Mouse (Mus musculus): ENCODE data around the gene Fem1a. TPM values are rescaled to one million over a fixed set of nuclear protein-coding genes. Genes with fewer than 3 reads are reported as not detected.
"Not testable (repeated sequence)": the region's sequence is repeated elsewhere in the genome, so short reads cannot be mapped to it uniquely, and the experiment has no call there.

The Fem1a gene
- polyA plus RNA-seq, 1 experiment from 2014 or later = 15.3 TPM

DNA sequence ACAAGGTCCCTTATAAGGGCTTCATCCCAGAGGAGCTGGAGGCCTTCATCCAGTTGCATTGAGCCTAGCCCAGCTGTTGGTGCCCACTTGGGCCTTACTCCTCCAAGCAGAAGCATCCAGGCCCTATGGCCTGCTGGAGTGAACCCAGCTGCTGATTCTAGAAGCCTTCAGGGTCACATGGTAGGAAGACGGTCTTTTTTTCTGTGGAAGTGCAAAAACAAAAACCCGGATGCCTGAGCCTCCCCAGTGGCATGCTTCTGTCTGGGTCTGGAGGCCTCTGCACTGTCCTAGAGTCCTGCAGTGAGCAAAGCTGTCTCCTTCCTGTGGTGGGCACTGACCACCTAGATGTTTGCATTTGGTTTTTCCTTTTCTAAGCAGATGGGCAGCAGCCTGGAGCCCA lies 2.2 kb downstream of the Fem1a start:
- not testable (repeated sequence) for H3K27me3 ChIP-seq (replicated peaks; ENCODE audit: control insufficient read depth, insufficient read depth, low read length); H3K9ac ChIP-seq (ENCODE audit: low read length); H3K9me3 ChIP-seq (ENCODE audit: control insufficient read depth, low read length); H3K27ac ChIP-seq (ENCODE audit: low read depth); H3K4me3 ChIP-seq (ENCODE audit: low read depth, low read length); DNase-seq (ENCODE audit: low spot score); ATAC-seq (replicated peaks; ENCODE audit: low FRiP score, low TSS enrichment, low read depth)
- H3K4me2 ChIP-seq (ENCODE audit: low read length) = peak overlapping the region; percentile 11; the same call in 1 of the 2 replicates
- WGBS = 62% methylated on average over 2 of the region's 2 CpGs
- H3K4me1 ChIP-seq (replicated peaks; ENCODE audit: control insufficient read depth, insufficient read depth, low read length) = peaks cover 14% of the 10 kb centered on the region
- H3K36me3 ChIP-seq (ENCODE audit: control insufficient read depth, insufficient read depth, low read length) = peaks cover 47% of the 10 kb centered on the region

DNA sequence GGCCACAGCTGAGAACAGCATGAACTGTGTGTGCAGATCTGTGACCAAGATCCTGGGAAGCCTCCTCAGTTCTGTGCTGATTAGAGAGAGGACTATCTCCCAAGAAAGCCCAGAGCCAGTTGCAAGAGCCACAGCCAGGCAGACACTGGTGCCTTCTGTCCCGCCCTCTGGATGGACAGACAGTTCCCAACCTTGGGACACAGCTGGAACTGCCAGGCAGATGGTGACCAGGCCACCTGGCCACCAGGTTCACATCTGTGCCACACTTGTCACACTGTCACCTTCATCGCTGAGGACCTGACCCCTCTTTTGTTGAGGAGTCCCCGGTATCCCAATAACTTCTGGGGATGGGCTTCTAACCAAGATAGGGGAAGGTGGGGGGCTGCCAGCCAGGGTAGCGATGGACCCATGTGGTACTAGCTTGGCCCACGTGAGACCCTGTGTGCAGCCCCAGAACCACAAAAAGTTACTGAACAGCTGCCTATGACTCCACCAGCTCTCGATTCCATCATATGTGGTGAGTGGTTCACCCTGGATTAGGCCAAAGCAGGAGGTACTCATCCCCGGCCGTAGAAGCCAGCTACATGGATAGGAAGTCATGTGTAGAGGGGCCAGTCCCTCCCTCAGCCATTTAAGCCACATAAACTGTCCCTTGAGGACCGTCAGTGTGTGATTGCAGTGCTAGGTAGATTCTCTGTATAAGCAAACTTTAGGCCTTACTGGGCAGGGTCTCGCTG lies 2.9 kb downstream of the Fem1a start:
- H3K36me3 ChIP-seq (ENCODE audit: control insufficient read depth, insufficient read depth, low read length) = peaks cover 47% of the 10 kb centered on the region
- no peak for DNase-seq (ENCODE audit: low spot score)
- H3K4me1 ChIP-seq (replicated peaks; ENCODE audit: control insufficient read depth, insufficient read depth, low read length) = peaks cover 14% of the 10 kb centered on the region
- H3K4me2 ChIP-seq (ENCODE audit: low read length) = no peak overlapping the region
- H3K27ac ChIP-seq (ENCODE audit: low read depth) = no peak overlapping the region
- no peak overlapping the region for H3K9ac ChIP-seq (ENCODE audit: low read length)
- no peak for ATAC-seq (replicated peaks; ENCODE audit: low FRiP score, low TSS enrichment, low read depth)
- H3K27me3 ChIP-seq (replicated peaks; ENCODE audit: control insufficient read depth, insufficient read depth, low read length) = no peaks in the 10 kb centered on the region
- H3K4me3 ChIP-seq (ENCODE audit: low read depth, low read length) = no peak overlapping the region
- 92% methylated on average over 10 of the region's 10 CpGs for WGBS
- H3K9me3 ChIP-seq (ENCODE audit: control insufficient read depth, low read length) = no peaks in the 10 kb centered on the region

DNA sequence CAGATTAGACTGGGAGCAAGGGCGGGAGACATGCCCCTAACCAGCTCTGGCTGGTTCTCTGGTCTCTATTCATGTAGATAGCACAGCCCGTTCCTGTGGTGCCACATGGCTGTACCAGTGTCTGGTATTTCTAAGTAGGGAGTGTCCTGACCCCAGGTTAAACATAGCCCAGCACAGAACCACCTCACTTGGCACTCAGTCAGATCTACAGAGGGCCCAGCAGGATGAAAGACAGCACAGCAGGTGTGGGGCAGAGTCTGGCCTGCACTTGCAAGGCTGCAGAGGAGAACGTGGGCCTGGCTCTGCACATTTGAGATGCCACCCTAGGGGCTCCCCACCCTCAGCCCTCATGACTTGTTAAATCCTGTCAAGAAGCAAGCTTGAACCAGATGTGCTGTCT lies 4.6 kb downstream of the Fem1a start:
- 72% methylated on average over 3 of the region's 3 CpGs for WGBS
- Histone ChIP-seq H3K27ac (ENCODE audit: low read depth) (no peak overlapping the region), H3K9ac (ENCODE audit: low read length) (no peak overlapping the region), H3K4me1 (replicated peaks; ENCODE audit: control insufficient read depth, insufficient read depth, low read length) (peaks cover 14% of the 10 kb centered on the region), H3K27me3 (replicated peaks; ENCODE audit: control insufficient read depth, insufficient read depth, low read length) (no peaks in the 10 kb centered on the region), H3K4me3 (ENCODE audit: low read depth, low read length) (no peak overlapping the region), H3K9me3 (ENCODE audit: control insufficient read depth, low read length) (no peaks in the 10 kb centered on the region), H3K4me2 (ENCODE audit: low read length) (no peak overlapping the region), H3K36me3 (ENCODE audit: control insufficient read depth, insufficient read depth, low read length) (peaks cover 51% of the 10 kb centered on the region)
- DNase-seq (ENCODE audit: low spot score) = no peak
- no peak for ATAC-seq (replicated peaks; ENCODE audit: low FRiP score, low TSS enrichment, low read depth)

DNA sequence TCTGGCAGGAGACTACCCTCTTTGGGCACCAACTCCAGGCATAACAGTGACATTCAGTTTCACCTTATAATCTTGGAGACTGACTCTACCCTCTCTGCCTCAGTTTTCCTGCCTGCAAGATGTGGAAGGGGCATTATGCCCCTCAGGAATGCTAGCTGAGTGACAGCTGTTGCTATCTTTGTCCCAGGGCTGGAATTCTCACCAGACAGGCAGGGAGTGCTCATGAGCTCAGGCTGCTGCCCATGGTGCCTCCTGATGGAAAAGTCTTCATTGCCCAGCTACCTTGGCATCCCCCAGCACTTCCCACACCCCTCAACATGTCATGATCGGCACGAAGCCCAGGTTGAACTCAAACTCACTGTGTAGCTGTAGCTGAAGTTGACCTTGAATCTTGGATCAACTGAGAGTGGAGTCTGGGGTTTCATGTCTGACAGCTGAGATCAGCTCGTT lies 6.1 kb downstream of the Fem1a start:
- WGBS = 83% methylated on average over 3 of the region's 3 CpGs
- H3K36me3 ChIP-seq (ENCODE audit: control insufficient read depth, insufficient read depth, low read length) = peaks cover 51% of the 10 kb centered on the region

DNA sequence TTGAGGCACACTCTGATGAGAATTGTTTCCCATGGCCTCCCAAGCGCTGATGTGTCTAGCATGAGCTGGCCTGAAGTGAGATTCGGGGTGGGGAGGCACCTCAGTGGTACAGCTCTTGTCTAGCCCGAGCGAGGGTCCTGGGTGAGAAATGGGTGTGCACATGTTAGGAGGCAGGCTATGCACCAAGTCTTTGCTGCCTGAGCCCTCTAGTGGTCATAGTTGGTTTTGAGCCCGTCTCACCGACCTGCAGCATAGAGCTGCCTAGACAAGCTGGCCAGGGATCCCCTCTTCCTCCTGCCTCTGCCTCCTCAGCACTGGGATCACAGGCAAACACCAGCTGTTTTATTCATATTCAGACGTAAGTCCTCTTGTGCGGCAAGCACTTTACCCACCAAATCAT lies 7.4 kb downstream of the Fem1a start:
- Histone ChIP-seq H3K4me1 (replicated peaks; ENCODE audit: control insufficient read depth, insufficient read depth, low read length) (peaks cover 7% of the 10 kb centered on the region; the same call in 1 of the 2 replicates), H3K27ac (ENCODE audit: low read depth) (no peak overlapping the region), H3K4me2 (ENCODE audit: low read length) (no peak overlapping the region), H3K9me3 (ENCODE audit: control insufficient read depth, low read length) (no peaks in the 10 kb centered on the region), H3K27me3 (replicated peaks; ENCODE audit: control insufficient read depth, insufficient read depth, low read length) (no peaks in the 10 kb centered on the region), H3K36me3 (ENCODE audit: control insufficient read depth, insufficient read depth, low read length) (peaks cover 41% of the 10 kb centered on the region), H3K4me3 (ENCODE audit: low read depth, low read length) (no peak overlapping the region), H3K9ac (ENCODE audit: low read length) (no peak overlapping the region)
- 22% methylated on average over 8 of the region's 8 CpGs for WGBS
- DNase-seq (ENCODE audit: low spot score) (peak; percentile 81), ATAC-seq (replicated peaks; ENCODE audit: low FRiP score, low TSS enrichment, low read depth) (peak; percentile 69; the same call in 1 of the 2 replicates)

More for the DNA sequence above, 6.1 kb downstream of the Fem1a start:
- ATAC-seq (replicated peaks; ENCODE audit: low FRiP score, low TSS enrichment, low read depth) (no peak), DNase-seq (ENCODE audit: low spot score) (no peak)
- no peaks in the 10 kb centered on the region for H3K27me3 ChIP-seq (replicated peaks; ENCODE audit: control insufficient read depth, insufficient read depth, low read length)
- peaks cover 11% of the 10 kb centered on the region for H3K4me1 ChIP-seq (replicated peaks; ENCODE audit: control insufficient read depth, insufficient read depth, low read length)
- no peak overlapping the region for H3K9ac ChIP-seq (ENCODE audit: low read length)
- no peaks in the 10 kb centered on the region for H3K9me3 ChIP-seq (ENCODE audit: control insufficient read depth, low read length)
- H3K4me2 ChIP-seq (ENCODE audit: low read length) = no peak overlapping the region
- no peak overlapping the region for H3K27ac ChIP-seq (ENCODE audit: low read depth)
- no peak overlapping the region for H3K4me3 ChIP-seq (ENCODE audit: low read depth, low read length)

DNA sequence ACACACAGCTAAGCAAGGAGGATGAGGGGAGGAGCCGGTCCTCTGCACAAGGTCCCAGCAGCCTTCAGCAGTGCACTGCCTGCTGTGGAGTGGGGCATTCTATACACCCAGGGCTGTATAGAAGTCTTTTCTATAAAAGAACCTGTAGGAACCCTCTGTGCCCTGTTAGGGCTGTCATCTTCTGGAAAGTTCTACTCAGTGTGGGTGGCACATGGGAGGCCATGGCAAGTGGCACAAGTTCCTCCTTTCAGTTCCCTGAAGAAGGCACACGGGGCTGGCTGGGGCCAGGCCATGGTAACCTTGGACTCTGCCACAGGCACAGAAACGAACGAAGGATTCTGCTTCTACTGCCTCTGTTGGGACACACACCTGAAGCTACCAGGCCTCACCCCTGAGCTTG lies 8.4 kb downstream of the Fem1a start:
- no peaks in the 10 kb centered on the region for H3K27me3 ChIP-seq (replicated peaks; ENCODE audit: control insufficient read depth, insufficient read depth, low read length)
- WGBS = 86% methylated on average over 4 of the region's 4 CpGs
- H3K36me3 ChIP-seq (ENCODE audit: control insufficient read depth, insufficient read depth, low read length) = peaks cover 31% of the 10 kb centered on the region

DNA sequence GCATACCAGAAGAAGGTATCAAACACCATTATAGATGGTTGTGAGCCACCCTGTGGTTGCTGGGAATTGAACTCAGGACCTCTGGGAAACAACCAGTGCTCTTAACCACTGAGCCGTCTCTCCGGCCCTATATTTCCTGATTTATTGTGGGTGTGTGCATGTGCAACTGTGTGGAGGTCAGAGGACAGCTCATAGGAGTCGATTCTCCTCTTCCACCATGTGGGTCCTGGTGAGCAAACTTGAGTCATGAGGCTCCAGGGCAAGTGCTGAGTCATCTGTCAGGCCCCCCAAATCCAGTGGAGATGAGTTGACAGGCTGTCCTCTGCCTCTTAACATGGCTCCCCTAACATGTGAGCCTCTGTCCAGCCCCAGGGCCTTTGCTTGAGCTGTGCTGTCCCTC lies 9.3 kb downstream of the Fem1a start:
- Histone ChIP-seq H3K36me3 (ENCODE audit: control insufficient read depth, insufficient read depth, low read length) (peaks cover 30% of the 10 kb centered on the region), H3K9me3 (ENCODE audit: control insufficient read depth, low read length) (no peaks in the 10 kb centered on the region), H3K27ac (ENCODE audit: low read depth) (no peak overlapping the region), H3K9ac (ENCODE audit: low read length) (no peak overlapping the region), H3K4me2 (ENCODE audit: low read length) (no peak overlapping the region), H3K27me3 (replicated peaks; ENCODE audit: control insufficient read depth, insufficient read depth, low read length) (no peaks in the 10 kb centered on the region), H3K4me1 (replicated peaks; ENCODE audit: control insufficient read depth, insufficient read depth, low read length) (peaks cover 4% of the 10 kb centered on the region; the same call in 1 of the 2 replicates), H3K4me3 (ENCODE audit: low read depth, low read length) (no peak overlapping the region)
- WGBS = 75% methylated on average over 3 of the region's 3 CpGs
- ATAC-seq (replicated peaks; ENCODE audit: low FRiP score, low TSS enrichment, low read depth) (no peak), DNase-seq (ENCODE audit: low spot score) (no peak)

More for the DNA sequence above, 8.4 kb downstream of the Fem1a start:
- H3K4me1 ChIP-seq (replicated peaks; ENCODE audit: control insufficient read depth, insufficient read depth, low read length) = peaks cover 4% of the 10 kb centered on the region; the same call in 1 of the 2 replicates
- H3K27ac ChIP-seq (ENCODE audit: low read depth) = no peak overlapping the region
- no peak overlapping the region for H3K9ac ChIP-seq (ENCODE audit: low read length)
- no peak overlapping the region for H3K4me2 ChIP-seq (ENCODE audit: low read length)
- no peaks in the 10 kb centered on the region for H3K9me3 ChIP-seq (ENCODE audit: control insufficient read depth, low read length)
- ATAC-seq (replicated peaks; ENCODE audit: low FRiP score, low TSS enrichment, low read depth) (no peak), DNase-seq (ENCODE audit: low spot score) (no peak)
- H3K4me3 ChIP-seq (ENCODE audit: low read depth, low read length) = no peak overlapping the region

DNA sequence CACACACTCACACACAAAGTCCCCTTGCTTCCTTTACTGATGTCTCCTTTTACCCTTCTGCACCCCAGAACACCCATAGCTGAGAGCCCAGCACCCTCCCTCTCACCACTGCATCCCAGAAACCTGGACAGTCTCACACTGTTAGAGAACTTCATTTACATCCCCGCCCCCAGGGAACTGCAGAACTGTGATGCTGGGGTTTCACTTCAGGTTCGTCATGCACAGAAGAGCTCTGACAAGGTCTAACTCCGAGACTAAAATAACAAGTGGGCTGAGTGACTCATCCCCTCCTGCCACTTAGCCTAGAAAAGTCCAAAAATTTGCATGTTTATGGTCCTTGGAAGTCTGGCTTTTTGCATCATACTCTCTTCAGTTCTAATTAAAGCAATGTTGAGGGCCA lies 9.7 kb downstream of the Fem1a start:
- H3K27me3 ChIP-seq (replicated peaks; ENCODE audit: control insufficient read depth, insufficient read depth, low read length) = no peaks in the 10 kb centered on the region
- H3K9ac ChIP-seq (ENCODE audit: low read length) = no peak overlapping the region
- H3K4me2 ChIP-seq (ENCODE audit: low read length) = no peak overlapping the region
- no peak overlapping the region for H3K4me3 ChIP-seq (ENCODE audit: low read depth, low read length)
- DNase-seq (ENCODE audit: low spot score) (no peak), ATAC-seq (replicated peaks; ENCODE audit: low FRiP score, low TSS enrichment, low read depth) (no peak)
- no peak overlapping the region for H3K27ac ChIP-seq (ENCODE audit: low read depth)
- no peaks in the 10 kb centered on the region for H3K9me3 ChIP-seq (ENCODE audit: control insufficient read depth, low read length)
- peaks cover 30% of the 10 kb centered on the region for H3K36me3 ChIP-seq (ENCODE audit: control insufficient read depth, insufficient read depth, low read length)
- H3K4me1 ChIP-seq (replicated peaks; ENCODE audit: control insufficient read depth, insufficient read depth, low read length) = peaks cover 4% of the 10 kb centered on the region; the same call in 1 of the 2 replicates
- 60% methylated on average over 3 of the region's 3 CpGs for WGBS

DNA sequence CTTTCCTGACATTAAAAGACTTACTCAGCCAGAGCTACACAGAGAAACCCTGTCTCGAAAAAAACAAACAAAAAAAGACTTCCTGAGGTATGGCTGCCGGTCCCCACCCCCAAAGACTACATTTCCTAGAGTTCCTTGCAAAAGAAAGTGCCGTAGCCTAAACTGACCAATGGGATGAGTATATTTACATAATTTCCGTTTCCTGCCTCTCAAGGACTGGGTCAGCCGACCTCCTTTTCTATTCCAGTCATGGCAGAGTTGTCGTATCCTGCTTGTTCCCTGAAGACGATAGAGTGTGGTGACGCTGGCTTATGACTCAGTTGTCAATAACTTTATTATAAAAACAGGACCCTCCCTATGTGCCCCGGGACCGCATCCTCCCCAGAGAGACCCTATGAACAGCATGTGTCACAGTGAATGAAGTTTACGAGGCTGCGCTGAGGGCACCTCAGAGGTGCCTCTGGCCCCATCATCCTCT lies 12.6 kb downstream of the Fem1a start:
- H3K9ac ChIP-seq (ENCODE audit: low read length) = peak overlapping the region; percentile 43
- peak overlapping the region; percentile 33 for H3K4me3 ChIP-seq (ENCODE audit: low read depth, low read length)
- DNase-seq (ENCODE audit: low spot score) (peak; percentile 75), ATAC-seq (replicated peaks; ENCODE audit: low FRiP score, low TSS enrichment, low read depth) (peak; percentile 85)
- 16% methylated on average over 12 of the region's 12 CpGs for WGBS
- peaks cover 26% of the 10 kb centered on the region; the same call in 1 of the 2 replicates for H3K36me3 ChIP-seq (ENCODE audit: control insufficient read depth, insufficient read depth, low read length)
- peaks cover 4% of the 10 kb centered on the region for H3K4me1 ChIP-seq (replicated peaks; ENCODE audit: control insufficient read depth, insufficient read depth, low read length)
- no peaks in the 10 kb centered on the region for H3K9me3 ChIP-seq (ENCODE audit: control insufficient read depth, low read length)
- peak overlapping the region; percentile 73 for H3K4me2 ChIP-seq (ENCODE audit: low read length)
- H3K27ac ChIP-seq (ENCODE audit: low read depth) = peak overlapping the region; percentile 76
- no peaks in the 10 kb centered on the region for H3K27me3 ChIP-seq (replicated peaks; ENCODE audit: control insufficient read depth, insufficient read depth, low read length)

Measured in intestine, embryonic 14.5 days (tissue).